Mouse (Mus musculus): ENCODE measurements around the gene Olfr1293-ps.

DNA sequence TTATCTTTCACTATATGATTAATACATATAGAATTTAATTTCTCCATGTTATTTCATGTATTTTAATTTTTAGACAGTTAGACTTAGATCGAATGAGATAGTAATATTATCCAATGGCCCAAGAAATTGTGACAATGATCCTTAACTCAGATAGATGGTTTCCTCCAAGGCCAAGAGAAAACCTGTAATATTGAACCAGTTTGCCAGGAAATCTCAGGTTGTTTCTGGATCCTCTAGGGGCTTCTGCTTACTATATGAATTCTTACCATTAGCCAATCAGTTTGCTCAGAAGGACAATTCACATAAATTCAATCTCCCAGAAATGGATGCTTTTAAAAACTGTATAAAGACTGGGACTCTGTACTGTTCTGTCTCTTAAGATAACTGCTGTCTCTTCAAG is at the start of gene Olfr1293-ps:
- TF ChIP-seq GATA1 (IDR thresholded peaks at IDR 0.05; ENCODE audit: low read length), result no peak
- TF ChIP-seq TAL1 (IDR thresholded peaks at IDR 0.05; ENCODE audit: low read length), result no peak
